ENCODE assay signal across 11 mouse cellular contexts in the genomic region with DNA sequence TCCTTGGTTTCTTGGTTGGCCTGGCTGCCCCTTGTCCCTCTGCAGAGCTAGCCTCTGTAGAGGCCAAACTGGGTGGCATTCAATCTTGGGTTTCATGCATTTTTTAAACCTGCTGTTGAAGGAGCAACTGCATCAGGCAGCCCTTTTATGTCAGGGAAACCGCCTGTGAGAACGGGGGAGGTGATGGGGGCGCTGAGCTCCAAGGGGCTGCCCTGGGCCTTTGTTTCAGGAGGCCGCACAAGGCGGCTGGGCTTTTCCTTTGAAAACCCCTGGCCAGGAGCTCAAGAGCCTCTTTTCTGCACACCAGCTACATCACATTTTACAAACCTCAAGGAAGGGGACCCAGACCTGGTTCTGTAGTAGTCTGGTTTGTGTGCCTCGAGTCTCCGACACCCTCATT. TPM values are rescaled to one million over a fixed set of nuclear protein-coding genes. Genes with fewer than 3 reads are reported as not detected.
DNase-seq lines count a peak whose midpoint lies in the region; ATAC-seq lines count a peak whose summit lies in the region.
"Had no signal": no experiment of that assay in that cellular context is flagged by ENCODE, and none has a peak within 500 bp of the region (broad histone marks: within the 10 kb centered on the region; RNA-seq: fewer than 3 reads in every experiment).

No protein-coding gene starts in this region.

- WGBS in heart, embryonic 13.5 days: 38% methylated on average over 7 of the region's 7 CpGs
- 34% methylated on average over 7 of the region's 7 CpGs for WGBS in heart, embryonic 11.5 days (ENCODE audit: insufficient replicate concordance)
- 8% methylated on average over 7 of the region's 7 CpGs for WGBS in hindbrain, embryonic 14.5 days

- no peaks in the 10 kb centered on the region for H3K9me3 ChIP-seq in heart, embryonic 13.5 days
- H3K9me3 ChIP-seq in heart, embryonic 11.5 days (replicated peaks; ENCODE audit: control insufficient read depth, low read length): no peaks in the 10 kb centered on the region
- H3K9me3 ChIP-seq in hindbrain, embryonic 14.5 days (ENCODE audit: control insufficient read depth, low read length): no peaks in the 10 kb centered on the region

- H3K4me3 ChIP-seq in heart, embryonic 13.5 days: no peak overlapping the region
- no peak overlapping the region for H3K4me3 ChIP-seq in heart, embryonic 11.5 days (ENCODE audit: low read depth, low read length)
- no peak overlapping the region for H3K4me3 ChIP-seq in hindbrain, embryonic 14.5 days (replicated peaks; ENCODE audit: low read length)

- 0 out of 2 replicates have a peak overlapping the region, but pooled peaks have one; percentile 28 for H3K9ac ChIP-seq in heart, embryonic 13.5 days
- H3K9ac ChIP-seq in heart, embryonic 11.5 days (ENCODE audit: low read depth, low read length): no peak overlapping the region
- no peak overlapping the region for H3K9ac ChIP-seq in hindbrain, embryonic 14.5 days

- no peaks in the 10 kb centered on the region for H3K36me3 ChIP-seq in heart, embryonic 13.5 days
- no peaks in the 10 kb centered on the region for H3K36me3 ChIP-seq in heart, embryonic 11.5 days (ENCODE audit: control insufficient read depth, insufficient read depth, low read length)
- no peaks in the 10 kb centered on the region for H3K36me3 ChIP-seq in hindbrain, embryonic 14.5 days (replicated peaks; ENCODE audit: control insufficient read depth, insufficient read depth)

- peaks cover 40% of the 10 kb centered on the region for H3K4me1 ChIP-seq in heart, embryonic 13.5 days
- H3K4me1 ChIP-seq in heart, embryonic 11.5 days (ENCODE audit: control insufficient read depth, insufficient read depth, low read length): peaks cover 20% of the 10 kb centered on the region
- H3K4me1 ChIP-seq in hindbrain, embryonic 14.5 days (replicated peaks; ENCODE audit: control insufficient read depth, insufficient read depth, low read length): peaks cover 14% of the 10 kb centered on the region

- ATAC-seq in heart, embryonic 13.5 days (ENCODE audit: extremely low read depth, insufficient number of reproducible peaks, low FRiP score, low TSS enrichment): no peak
- ATAC-seq in heart, embryonic 11.5 days (replicated peaks; ENCODE audit: insufficient number of reproducible peaks, low FRiP score, low TSS enrichment): no peak
- ATAC-seq in hindbrain, embryonic 14.5 days (ENCODE audit: low FRiP score): no peak; the same call in 1 of the 2 replicates

- peak; percentile 83 for DNase-seq in embryo, embryonic 11 days
- DNase-seq in hindbrain, embryonic 14.5 days (ENCODE audit: low spot score): peak; percentile 42
- peak; percentile 67 for DNase-seq in neural tube, embryonic 10.5 days (ENCODE audit: extremely low spot score, low spot score)
- no peak for DNase-seq in urinary bladder, adult 18-20 months (ENCODE audit: low spot score in 2 of 2)
- DNase-seq in gastrocnemius, adult 18-20 months (ENCODE audit: low spot score): no peak
- no peak for DNase-seq in spleen, postnatal 14 days (ENCODE audit: low spot score in 2 of 2)
- DNase-seq: cerebellum, adult 11 months; gastrocnemius, postnatal 10 days; layer of hippocampus, adult 9-11 months had no signal

- 0 out of 2 replicates have a peak overlapping the region, but pooled peaks have one; percentile 29 for H3K27ac ChIP-seq in heart, embryonic 13.5 days (replicated peaks)
- H3K27ac ChIP-seq in heart, embryonic 11.5 days (ENCODE audit: low read depth, low read length): no peak overlapping the region
- H3K27ac ChIP-seq in hindbrain, embryonic 14.5 days: 0 out of 2 replicates have a peak overlapping the region, but pooled peaks have one; percentile 38

- peaks cover 42% of the 10 kb centered on the region for H3K27me3 ChIP-seq in heart, embryonic 13.5 days (replicated peaks)
- H3K27me3 ChIP-seq in heart, embryonic 11.5 days (ENCODE audit: control insufficient read depth, insufficient read depth, low read length): no peaks in the 10 kb centered on the region
- H3K27me3 ChIP-seq in hindbrain, embryonic 14.5 days (ENCODE audit: control insufficient read depth, insufficient read depth, low read length): peaks cover 29% of the 10 kb centered on the region

- H3K4me2 ChIP-seq in heart, embryonic 13.5 days: peak overlapping the region; percentile 49
- H3K4me2 ChIP-seq in heart, embryonic 11.5 days: no peak overlapping the region
- H3K4me2 ChIP-seq in hindbrain, embryonic 14.5 days (replicated peaks): peak overlapping the region; percentile 10; the same call in 1 of the 2 replicates

RNA-seq across cellular contexts. Expression of a gene that starts 25.6 kb away (rescaled TPM):
- polyA plus RNA-seq in heart, embryonic 13.5 days (2015; fragmentation: Nextera tagmentation; extraction: Ambion mirVana): 0.42 and 0.55 TPM in 2 replicates
- 0.64 and 0.90 TPM in 2 replicates for polyA plus RNA-seq in heart, embryonic 11.5 days (2014; fragmentation: Nextera tagmentation; extraction: Ambion mirVana)
- polyA plus RNA-seq in hindbrain, embryonic 14.5 days (2014; fragmentation: Nextera tagmentation; extraction: Ambion mirVana): 0.54 and 0.90 TPM in 2 replicates
- total RNA-seq in gastrocnemius, adult 18-20 months (2021): under 1 TPM; 0.23 to 0.26 TPM

RNA-seq across cellular contexts. Expression of a gene that starts 50.6 kb away (rescaled TPM):
- 105 and 110 TPM in 2 replicates for polyA plus RNA-seq in heart, embryonic 13.5 days (2015; fragmentation: Nextera tagmentation; extraction: Ambion mirVana)
- polyA plus RNA-seq in heart, embryonic 11.5 days (2014; fragmentation: Nextera tagmentation; extraction: Ambion mirVana): 108 and 109 TPM in 2 replicates
- polyA plus RNA-seq in hindbrain, embryonic 14.5 days (2014; fragmentation: Nextera tagmentation; extraction: Ambion mirVana): 35.2 and 36.5 TPM in 2 replicates
- total RNA-seq in gastrocnemius, adult 18-20 months (2021): 10 to 100 TPM; 54.3 to 62.4 TPM

Comparison
In these comparisons a context has a peak if more than half of its experiments do, and no peak if none do; other contexts are left out.
1. DNase-seq: peak in embryo, embryonic 11 days (single experiment), hindbrain, embryonic 14.5 days (single experiment) and neural tube, embryonic 10.5 days (single experiment); none in urinary bladder, adult 18-20 months (0 of 2), gastrocnemius, adult 18-20 months (single experiment) and spleen, postnatal 14 days (0 of 2).